Mouse (Mus musculus): Measurements from ENCODE around the gene Shmt1.

- no peak for TF ChIP-seq CTCF (IDR thresholded peaks at IDR 0.05; ENCODE audit: borderline replicate concordance, control insufficient read depth, extremely low read depth, insufficient read depth, low read length, poor library complexity)
- no peak for TF ChIP-seq POLR2A (IDR thresholded peaks at IDR 0.05; ENCODE audit: control insufficient read depth, extremely low read depth, insufficient read depth, low read length, poor library complexity)
These were observed 4.9 kb upstream of the Shmt1 start for GRCm38 (mm10) chr11:60816398-60816797.

Measured in thymus, adult 2 months (tissue).